Mouse (Mus musculus) erythroid progenitor cell, adult 5-6 weeks (primary cell): ENCODE results near the gene Pomp. TPM values are rescaled to one million over a fixed set of nuclear protein-coding genes. Genes with fewer than 3 reads are reported as not detected.
"Not testable (repeated sequence)": the region's sequence is repeated elsewhere in the genome, so short reads cannot be mapped to it uniquely, and the experiment has no call there.

ENCODE experiments used
- ATAC-seq: replicated peaks from 2 replicates; pipeline ENCODE4 v1.8.0; 2016; ENCODE audit warnings: moderate number of reproducible peaks, mild to moderate bottlenecking, moderate TSS enrichment, inconsistent platforms; ENCODE audit not compliant: poor library complexity, low FRiP score, severe bottlenecking
- total RNA-seq, 2 experiments: library from RNA; stranded (forward) in 1 of 2; stranded (reverse) in 1 of 2; fragments of 150-400 nt in 1 of 2; fragments of 186-747, 209-891 nt in 1 of 2; gene quantifications; 2 replicates each; pipeline versions ENCODE4 v1.2.3 to v1.2.4; 2015 to 2017; ENCODE audit warnings: low replicate concordance in 2 of 2

Gene Pomp
- total RNA-seq, 2 experiments from 2014 or later, result 60.7 to 62.5 TPM

DNA sequence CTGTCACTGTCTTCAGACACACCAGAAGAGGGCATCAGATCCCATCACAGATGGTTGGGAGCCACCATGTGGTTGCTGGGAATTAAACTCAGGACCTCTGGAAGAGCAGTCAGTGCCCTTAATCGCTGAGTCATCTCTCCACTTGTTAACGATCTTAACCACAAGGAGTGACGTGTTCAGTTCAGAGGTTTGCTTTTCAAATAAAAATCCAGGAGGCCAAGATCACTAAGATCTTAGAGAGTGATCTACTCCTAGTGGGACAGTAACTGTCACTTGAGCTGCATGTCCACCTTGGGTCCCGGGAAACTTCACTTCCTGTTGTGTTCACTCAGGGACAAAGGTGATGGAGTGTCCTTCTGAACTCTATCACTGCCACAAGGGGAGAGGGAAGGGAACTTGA, 36.2 kb downstream of the Pomp start:
- ATAC-seq, result not testable (repeated sequence)

DNA sequence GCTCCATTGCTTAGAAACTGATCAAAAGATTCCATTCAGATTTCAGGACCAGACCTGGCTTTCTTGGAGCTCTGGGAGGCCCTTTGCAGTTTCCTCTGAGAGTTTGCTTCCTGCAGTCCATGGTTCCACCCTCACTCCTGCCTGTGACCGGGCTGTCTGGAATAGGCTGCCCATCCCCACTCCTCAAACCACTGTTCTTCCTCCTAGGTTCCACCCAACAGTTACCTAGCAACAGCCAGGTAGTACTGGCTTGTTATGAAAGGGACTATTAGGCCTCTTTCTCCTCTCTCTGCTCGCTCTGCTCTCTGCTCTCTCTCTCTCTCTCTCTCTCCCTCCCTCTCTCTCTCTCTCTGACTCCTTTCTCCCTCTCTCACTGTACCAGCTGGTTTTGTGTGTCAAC, 38.0 kb downstream of the Pomp start:
- no peak for ATAC-seq

DNA sequence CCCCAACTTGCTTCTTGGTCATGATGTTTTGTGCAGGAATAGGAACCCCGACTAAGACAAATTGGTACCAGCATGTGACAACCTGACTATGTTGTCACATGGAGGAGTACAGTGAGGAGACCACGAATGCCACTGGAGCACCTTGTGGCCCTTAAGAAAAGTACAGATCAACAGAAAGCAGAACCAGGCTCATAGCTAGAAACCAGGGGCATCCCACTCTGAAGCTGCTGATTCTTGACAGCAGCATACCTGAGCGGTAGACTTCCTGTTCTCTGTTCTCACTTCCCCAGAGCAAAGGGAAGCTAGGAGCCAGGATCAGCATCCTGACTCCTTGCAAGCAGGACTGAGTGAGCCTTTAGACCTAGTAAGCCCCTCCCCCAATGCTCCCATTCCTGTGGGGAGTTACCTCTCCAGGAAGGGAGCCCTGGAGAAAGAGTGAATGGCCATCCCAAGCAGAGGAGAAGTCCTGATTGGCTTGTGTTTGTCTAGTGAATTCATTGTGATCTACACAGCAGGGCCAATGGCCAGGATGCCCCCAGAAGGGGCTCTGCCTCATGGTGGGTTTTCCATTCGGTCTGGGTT, 38.8 kb downstream of the Pomp start:
- no peak for ATAC-seq

GRCm38 (mm10) chr5:147902008-147902757, 41.9 kb downstream of the Pomp start:
- ATAC-seq, result no peak

- ATAC-seq, result no peak
These were observed 42.9 kb downstream of the Pomp start for GRCm38 (mm10) chr5:147903166-147903565.

DNA sequence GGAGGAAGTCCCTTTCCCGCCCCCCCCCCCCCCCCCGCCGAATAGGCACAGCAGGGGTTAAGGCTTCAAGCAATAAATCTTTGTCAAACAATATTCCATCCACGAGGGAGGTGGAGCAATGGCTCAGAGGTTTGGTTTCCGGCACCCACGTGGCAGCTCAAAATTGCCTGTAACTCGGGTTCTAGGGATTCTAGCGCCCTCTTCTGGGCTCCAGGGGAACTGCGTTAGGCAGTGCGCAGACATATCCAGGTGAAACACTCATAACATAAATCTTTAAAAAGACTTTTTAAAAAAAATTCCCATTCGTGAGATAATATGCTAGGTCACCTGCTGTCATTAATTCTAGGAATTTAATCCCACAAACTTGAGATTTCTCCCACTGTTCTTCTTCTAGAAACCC, 46.9 kb downstream of the Pomp start:
- no peak for ATAC-seq

DNA sequence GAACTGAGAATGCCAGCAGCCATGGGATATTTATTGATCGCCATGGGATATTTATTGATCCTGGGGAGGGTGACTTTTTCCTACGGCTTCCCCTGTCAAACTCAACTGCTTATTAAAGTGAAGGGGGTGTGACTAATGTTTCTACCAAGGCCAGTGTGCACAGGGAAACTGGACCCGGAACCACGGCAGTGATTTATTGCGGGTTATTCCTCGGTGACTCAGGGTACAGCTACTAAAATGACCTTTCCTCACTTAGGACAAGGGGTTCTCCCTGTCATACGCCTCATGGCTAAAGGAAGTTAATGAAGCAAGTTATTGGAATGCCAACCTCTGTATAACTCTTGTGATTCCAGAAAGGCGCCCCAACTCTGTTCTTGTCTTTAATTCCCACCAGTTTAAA, 47.6 kb downstream of the Pomp start:
- no peak for ATAC-seq

GRCm38 (mm10) chr5:147910807-147911509, 50.7 kb downstream of the Pomp start:
- no peak for ATAC-seq

- ATAC-seq, result no peak
These were observed 51.5 kb downstream of the Pomp start for GRCm38 (mm10) chr5:147911744-147912143.

GRCm38 (mm10) chr5:147913241-147913842, 53.1 kb downstream of the Pomp start:
- ATAC-seq, result no peak; the same call in 1 of the 2 replicates

- no peak for ATAC-seq
These were observed 54.8 kb downstream of the Pomp start for GRCm38 (mm10) chr5:147915038-147915566.

- no peak for ATAC-seq
These were observed 55.9 kb downstream of the Pomp start for GRCm38 (mm10) chr5:147916171-147916570.

DNA sequence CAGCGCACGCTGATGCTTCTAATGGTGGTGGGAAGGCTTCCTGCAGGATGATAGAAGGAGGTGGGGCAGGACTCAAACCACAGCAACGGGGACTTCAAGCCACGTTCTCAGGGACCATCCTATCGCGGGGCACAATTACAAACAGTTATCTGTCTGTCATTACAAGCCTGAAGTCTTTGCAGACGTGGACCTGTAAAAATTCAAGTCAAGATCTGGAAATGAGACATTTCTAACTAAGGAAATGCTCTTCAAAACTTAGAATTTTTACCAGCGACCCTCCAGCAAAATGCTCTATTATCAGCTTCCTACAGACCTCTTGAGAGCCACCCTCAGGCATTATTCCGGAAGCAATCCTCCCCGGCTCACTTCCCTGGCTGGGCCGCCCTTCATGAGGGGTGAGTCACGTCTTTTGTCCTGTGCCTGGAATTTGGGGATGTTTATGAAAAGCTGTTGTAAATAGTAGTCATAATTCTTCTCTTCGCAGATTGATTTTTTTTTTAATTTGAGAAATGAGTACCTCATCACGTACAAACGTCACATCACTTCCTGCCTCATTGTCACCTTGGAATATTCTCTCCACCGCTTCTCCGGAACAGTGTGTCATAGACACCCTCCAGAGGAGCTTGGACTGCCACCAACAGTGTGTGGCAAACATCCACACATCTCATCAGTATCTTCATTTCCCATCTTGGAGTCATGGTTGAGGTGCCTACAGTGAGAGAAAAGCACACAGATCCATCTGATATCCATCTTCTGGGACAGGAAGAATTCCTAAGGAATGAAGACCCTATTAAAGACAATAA, 58.0 kb downstream of the Pomp start:
- no peak for ATAC-seq

- no peak for ATAC-seq
These were observed 64.4 kb downstream of the Pomp start for GRCm38 (mm10) chr5:147924621-147925020.

Other genes with a start within 250 kb of the Pomp start
- 1.4 TPM in 1 of 2 replicates, not detected in the other for gene Flt1, start 134.4 kb upstream of the Pomp start, total RNA-seq (2015; ENCODE audit: low replicate concordance)
- gene Flt1, start 134.4 kb upstream of the Pomp start, total RNA-seq (2017; ENCODE audit: low replicate concordance), result 0.64 TPM in 1 of 2 replicates, not detected in the other
- 37.1 and 40.7 TPM in 2 replicates for gene Slc46a3, start 34.4 kb downstream of the Pomp start, total RNA-seq (2015; ENCODE audit: low replicate concordance)
- 18.1 TPM in 2 replicates for gene Slc46a3, start 34.4 kb downstream of the Pomp start, total RNA-seq (2017; ENCODE audit: low replicate concordance)
- not detected in 2 replicates for gene Mtus2, start 96.9 kb downstream of the Pomp start, total RNA-seq (2015; ENCODE audit: low replicate concordance)
- gene Mtus2, start 96.9 kb downstream of the Pomp start, total RNA-seq (2017; ENCODE audit: low replicate concordance), result 0.30 TPM in 1 of 2 replicates, not detected in the other